In genomic region chr7:28971029-28971428, GRCm38 (mm10) we compare ENCODE assay signal across 12 mouse cellular contexts. TPM values are rescaled to one million over a fixed set of nuclear protein-coding genes. Genes with fewer than 3 reads are reported as not detected.
DNase-seq lines count a peak whose midpoint lies in the region; ATAC-seq and TF ChIP-seq lines count a peak whose summit lies in the region.
"Had no signal": no experiment of that assay in that cellular context is flagged by ENCODE, and none has a peak within 500 bp of the region (broad histone marks: within the 10 kb centered on the region; RNA-seq: fewer than 3 reads in every experiment).

No protein-coding gene starts in this region.

- no peak for TF ChIP-seq CTCF in layer of hippocampus, adult 2 months (conservative IDR thresholded peaks at IDR 0.05)

- no peak overlapping the region for H3K4me3 ChIP-seq in embryonic facial prominence, embryonic 15.5 days (replicated peaks)
- no peak overlapping the region for H3K4me3 ChIP-seq in embryonic facial prominence, embryonic 10.5 days
- H3K4me3 ChIP-seq in layer of hippocampus, adult 2 months, result no peak overlapping the region
- no peak overlapping the region for H3K4me3 ChIP-seq in stomach, embryonic 14.5 days (ENCODE audit: low read depth, low read length)
- no peak overlapping the region for H3K4me3 ChIP-seq in hindbrain, embryonic 13.5 days
- no peak overlapping the region for H3K4me3 ChIP-seq in forebrain, embryonic 11.5 days (ENCODE audit: low read depth, low read length)

- WGBS in embryonic facial prominence, embryonic 15.5 days, result 75% methylated on average over 7 of the region's 7 CpGs
- 89% methylated on average over 7 of the region's 7 CpGs for WGBS in embryonic facial prominence, embryonic 10.5 days
- WGBS in stomach, embryonic 14.5 days, result 74% methylated on average over 7 of the region's 7 CpGs
- WGBS in hindbrain, embryonic 13.5 days, result 88% methylated on average over 7 of the region's 7 CpGs
- WGBS in forebrain, embryonic 11.5 days, result 85% methylated on average over 7 of the region's 7 CpGs

- peaks cover 42% of the 10 kb centered on the region for H3K36me3 ChIP-seq in embryonic facial prominence, embryonic 15.5 days
- peaks cover 69% of the 10 kb centered on the region for H3K36me3 ChIP-seq in embryonic facial prominence, embryonic 10.5 days (replicated peaks)
- H3K36me3 ChIP-seq in stomach, embryonic 14.5 days (ENCODE audit: control insufficient read depth, insufficient read depth, low read length), result peaks cover 29% of the 10 kb centered on the region
- H3K36me3 ChIP-seq in hindbrain, embryonic 13.5 days, result peaks cover 53% of the 10 kb centered on the region
- H3K36me3 ChIP-seq in forebrain, embryonic 11.5 days (ENCODE audit: control insufficient read depth, insufficient read depth, low read length), result peaks cover 7% of the 10 kb centered on the region

- no peak overlapping the region for H3K4me2 ChIP-seq in embryonic facial prominence, embryonic 15.5 days (replicated peaks)
- no peak overlapping the region for H3K4me2 ChIP-seq in stomach, embryonic 14.5 days (replicated peaks; ENCODE audit: low read depth, low read length)
- H3K4me2 ChIP-seq in hindbrain, embryonic 13.5 days, result no peak overlapping the region
- no peak overlapping the region for H3K4me2 ChIP-seq in forebrain, embryonic 11.5 days (ENCODE audit: low read depth, low read length, severe bottlenecking)

- H3K4me1 ChIP-seq in embryonic facial prominence, embryonic 15.5 days, result peaks cover 21% of the 10 kb centered on the region; the same call in 1 of the 2 replicates
- H3K4me1 ChIP-seq in embryonic facial prominence, embryonic 10.5 days, result peaks cover 10% of the 10 kb centered on the region
- 0 out of 2 replicates have a peak, but pooled peaks cover 3% of the 10 kb centered on the region for H3K4me1 ChIP-seq in stomach, embryonic 14.5 days (ENCODE audit: control insufficient read depth, insufficient read depth, low read length)
- H3K4me1 ChIP-seq in hindbrain, embryonic 13.5 days (replicated peaks), result no peaks in the 10 kb centered on the region
- H3K4me1 ChIP-seq in forebrain, embryonic 11.5 days (replicated peaks; ENCODE audit: control insufficient read depth, insufficient read depth, low read length), result no peaks in the 10 kb centered on the region

- H3K27ac ChIP-seq in embryonic facial prominence, embryonic 15.5 days (replicated peaks), result peak overlapping the region; percentile 76; the same call in 1 of the 2 replicates
- no peak overlapping the region for H3K27ac ChIP-seq in embryonic facial prominence, embryonic 10.5 days (replicated peaks)
- H3K27ac ChIP-seq in layer of hippocampus, adult 2 months, result peak overlapping the region; percentile 49; the same call in 1 of the 2 replicates
- H3K27ac ChIP-seq in stomach, embryonic 14.5 days (ENCODE audit: low read length), result peak overlapping the region; percentile 48
- H3K27ac ChIP-seq in hindbrain, embryonic 13.5 days, result no peak overlapping the region
- H3K27ac ChIP-seq in forebrain, embryonic 11.5 days (ENCODE audit: low read depth, low read length), result no peak overlapping the region
- H3K27ac ChIP-seq: macrophage had no signal

- H3K27me3 ChIP-seq in embryonic facial prominence, embryonic 15.5 days, result no peaks in the 10 kb centered on the region
- H3K27me3 ChIP-seq in embryonic facial prominence, embryonic 10.5 days (replicated peaks; ENCODE audit: low read depth, poor library complexity, severe bottlenecking), result no peaks in the 10 kb centered on the region
- no peaks in the 10 kb centered on the region for H3K27me3 ChIP-seq in stomach, embryonic 14.5 days (ENCODE audit: control insufficient read depth, insufficient read depth, low read length)
- no peaks in the 10 kb centered on the region for H3K27me3 ChIP-seq in hindbrain, embryonic 13.5 days
- H3K27me3 ChIP-seq in forebrain, embryonic 11.5 days (ENCODE audit: control insufficient read depth, insufficient read depth, low read length), result no peaks in the 10 kb centered on the region
- H3K27me3 ChIP-seq: Patski had no signal

- no peak overlapping the region for H3K9ac ChIP-seq in embryonic facial prominence, embryonic 15.5 days
- H3K9ac ChIP-seq in stomach, embryonic 14.5 days (replicated peaks; ENCODE audit: low read depth, low read length), result no peak overlapping the region
- no peak overlapping the region for H3K9ac ChIP-seq in hindbrain, embryonic 13.5 days
- no peak overlapping the region for H3K9ac ChIP-seq in forebrain, embryonic 11.5 days (ENCODE audit: low read length)

- no peak for DNase-seq in embryonic facial prominence, embryonic 10.5 days (ENCODE audit: low spot score)
- DNase-seq in layer of hippocampus, adult 2 months (ENCODE audit: low spot score in 2 of 2), result no peak
- DNase-seq in layer of hippocampus, postnatal 14 days (ENCODE audit: low spot score in 2 of 2), result no peak
- DNase-seq in R1 (ENCODE audit: low read depth, low spot score), result peak; percentile 44
- DNase-seq in forebrain, embryonic 11.5 days (ENCODE audit: low spot score), result no peak
- DNase-seq: cerebellum, adult 18-20 months; layer of hippocampus, postnatal 36 days had no signal

- ATAC-seq in embryonic facial prominence, embryonic 15.5 days (ENCODE audit: insufficient number of reproducible peaks, low FRiP score, low TSS enrichment, low read depth), result no peak
- ATAC-seq in stomach, embryonic 14.5 days (ENCODE audit: insufficient number of reproducible peaks, insufficient read depth, low FRiP score, low read depth), result no peak
- no peak for ATAC-seq in hindbrain, embryonic 13.5 days (ENCODE audit: low FRiP score)
- no peak for ATAC-seq in forebrain, embryonic 11.5 days (replicated peaks; ENCODE audit: low FRiP score)

- no peaks in the 10 kb centered on the region for H3K9me3 ChIP-seq in embryonic facial prominence, embryonic 15.5 days (replicated peaks)
- no peaks in the 10 kb centered on the region for H3K9me3 ChIP-seq in embryonic facial prominence, embryonic 10.5 days
- no peaks in the 10 kb centered on the region for H3K9me3 ChIP-seq in stomach, embryonic 14.5 days (ENCODE audit: control insufficient read depth, low read depth, low read length)
- no peaks in the 10 kb centered on the region for H3K9me3 ChIP-seq in hindbrain, embryonic 13.5 days
- H3K9me3 ChIP-seq in forebrain, embryonic 11.5 days (ENCODE audit: control insufficient read depth, low read length), result no peaks in the 10 kb centered on the region

RNA-seq across cellular contexts. Expression of gene Actn4, which starts 8.9 kb away (rescaled TPM):
- polyA plus RNA-seq in embryonic facial prominence, embryonic 15.5 days (2015; fragmentation: Nextera tagmentation; extraction: Ambion mirVana), result 321 and 328 TPM in 2 replicates
- polyA plus RNA-seq in embryonic facial prominence, embryonic 10.5 days (2016; fragmentation: Nextera tagmentation; extraction: Ambion mirVana), result 260 and 269 TPM in 2 replicates
- 100 to 1,000 TPM; 131 to 134 TPM for total RNA-seq in layer of hippocampus, adult 2 months (2021)
- 100 to 1,000 TPM; 123 to 132 TPM for total RNA-seq in layer of hippocampus, postnatal 14 days (2021)
- polyA plus RNA-seq in stomach, embryonic 14.5 days (2014; fragmentation: Nextera tagmentation; extraction: Ambion mirVana), result 272 and 280 TPM in 2 replicates
- polyA plus RNA-seq in hindbrain, embryonic 13.5 days (2015; fragmentation: Nextera tagmentation; extraction: Ambion mirVana), result 136 and 138 TPM in 2 replicates
- 182 and 199 TPM in 2 replicates for polyA plus RNA-seq in forebrain, embryonic 11.5 days (2014; fragmentation: Nextera tagmentation; extraction: Ambion mirVana)

RNA-seq across cellular contexts. Expression of gene Eif3k, which starts 10.6 kb away (rescaled TPM):
- 403 and 405 TPM in 2 replicates for polyA plus RNA-seq in embryonic facial prominence, embryonic 15.5 days (2015; fragmentation: Nextera tagmentation; extraction: Ambion mirVana)
- polyA plus RNA-seq in embryonic facial prominence, embryonic 10.5 days (2016; fragmentation: Nextera tagmentation; extraction: Ambion mirVana), result 444 and 454 TPM in 2 replicates
- 100 to 1,000 TPM; 198 to 202 TPM for total RNA-seq in layer of hippocampus, adult 2 months (2021)
- 100 to 1,000 TPM; 159 to 164 TPM for total RNA-seq in layer of hippocampus, postnatal 14 days (2021)
- polyA plus RNA-seq in stomach, embryonic 14.5 days (2014; fragmentation: Nextera tagmentation; extraction: Ambion mirVana), result 413 and 444 TPM in 2 replicates
- polyA plus RNA-seq in hindbrain, embryonic 13.5 days (2015; fragmentation: Nextera tagmentation; extraction: Ambion mirVana), result 315 and 332 TPM in 2 replicates
- polyA plus RNA-seq in forebrain, embryonic 11.5 days (2014; fragmentation: Nextera tagmentation; extraction: Ambion mirVana), result 341 and 343 TPM in 2 replicates

RNA-seq across cellular contexts. Expression of gene Map4k1, which starts 10.8 kb away (rescaled TPM):
- 7.5 and 7.7 TPM in 2 replicates for polyA plus RNA-seq in embryonic facial prominence, embryonic 15.5 days (2015; fragmentation: Nextera tagmentation; extraction: Ambion mirVana)
- polyA plus RNA-seq in embryonic facial prominence, embryonic 10.5 days (2016; fragmentation: Nextera tagmentation; extraction: Ambion mirVana), result 11.6 and 14.4 TPM in 2 replicates
- total RNA-seq in layer of hippocampus, adult 2 months (2021), result 1 to 10 TPM in 1 of 2 experiments, under 1 TPM in 1; 0.90 to 1.8 TPM
- total RNA-seq in layer of hippocampus, postnatal 14 days (2021), result 1 to 10 TPM; 2.7 to 4.1 TPM
- 8.5 and 11.3 TPM in 2 replicates for polyA plus RNA-seq in stomach, embryonic 14.5 days (2014; fragmentation: Nextera tagmentation; extraction: Ambion mirVana)
- 4.1 and 6.4 TPM in 2 replicates for polyA plus RNA-seq in hindbrain, embryonic 13.5 days (2015; fragmentation: Nextera tagmentation; extraction: Ambion mirVana)
- polyA plus RNA-seq in forebrain, embryonic 11.5 days (2014; fragmentation: Nextera tagmentation; extraction: Ambion mirVana), result 5.9 and 6.4 TPM in 2 replicates

Comparison
In these comparisons a context has a peak if more than half of its experiments do, and no peak if none do; other contexts are left out.
1. H3K27ac ChIP-seq: peak in embryonic facial prominence, embryonic 15.5 days (single experiment), layer of hippocampus, adult 2 months (single experiment) and stomach, embryonic 14.5 days (single experiment); none in embryonic facial prominence, embryonic 10.5 days (single experiment), hindbrain, embryonic 13.5 days (single experiment) and forebrain, embryonic 11.5 days (single experiment).